Mouse (Mus musculus): ENCODE results near the gene Setd1b.

The Setd1b gene

GRCm38 (mm10) chr5:123142161-123143157, at the start of gene Setd1b:
TSS of gene Setd1b (plus strand) at chr5:123142193.
- DNase-seq (ENCODE audit: low read depth): peak; percentile 78

- no peak for DNase-seq (ENCODE audit: low read depth)
Measured at GRCm38 (mm10) chr5:123093077-123093633, 48.8 kb upstream of the Setd1b start.

GRCm38 (mm10) chr5:123094238-123094991, 47.6 kb upstream of the Setd1b start:
- no peak for DNase-seq (ENCODE audit: low read depth)

GRCm38 (mm10) chr5:123096299-123096698, 45.7 kb upstream of the Setd1b start:
- DNase-seq (ENCODE audit: low read depth): no peak

GRCm38 (mm10) chr5:123098487-123098886, 43.5 kb upstream of the Setd1b start:
- no peak for DNase-seq (ENCODE audit: low read depth)

- peak; percentile 57 for DNase-seq (ENCODE audit: low read depth)
Measured at GRCm38 (mm10) chr5:123102376-123102775, 39.6 kb upstream of the Setd1b start.

- DNase-seq (ENCODE audit: low read depth): no peak
Measured at GRCm38 (mm10) chr5:123103556-123103955, 38.4 kb upstream of the Setd1b start.

GRCm38 (mm10) chr5:123104769-123105168, 37.2 kb upstream of the Setd1b start:
- no peak for DNase-seq (ENCODE audit: low read depth)

- DNase-seq (ENCODE audit: low read depth): no peak
Measured at GRCm38 (mm10) chr5:123109452-123110203, 32.4 kb upstream of the Setd1b start.

GRCm38 (mm10) chr5:123110296-123110721, 31.7 kb upstream of the Setd1b start:
- DNase-seq (ENCODE audit: low read depth): no peak

GRCm38 (mm10) chr5:123114109-123114508, 27.9 kb upstream of the Setd1b start:
- DNase-seq (ENCODE audit: low read depth): no peak

- DNase-seq (ENCODE audit: low read depth): no peak
Measured at GRCm38 (mm10) chr5:123114924-123115323, 27.1 kb upstream of the Setd1b start.

GRCm38 (mm10) chr5:123116080-123116479, 25.9 kb upstream of the Setd1b start:
- no peak for DNase-seq (ENCODE audit: low read depth)

GRCm38 (mm10) chr5:123117257-123117656, 24.7 kb upstream of the Setd1b start:
- DNase-seq (ENCODE audit: low read depth): peak; percentile 81

GRCm38 (mm10) chr5:123117773-123118172, 24.2 kb upstream of the Setd1b start:
- no peak for DNase-seq (ENCODE audit: low read depth)

- DNase-seq (ENCODE audit: low read depth): peak; percentile 81
Measured at GRCm38 (mm10) chr5:123118826-123119225, 23.2 kb upstream of the Setd1b start.

- DNase-seq (ENCODE audit: low read depth): no peak
Measured at GRCm38 (mm10) chr5:123120624-123121215, 21.3 kb upstream of the Setd1b start.

GRCm38 (mm10) chr5:123122181-123122580, 19.8 kb upstream of the Setd1b start:
- peak; percentile 59 for DNase-seq (ENCODE audit: low read depth)

GRCm38 (mm10) chr5:123125105-123125504, 16.9 kb upstream of the Setd1b start:
- peak; percentile 50 for DNase-seq (ENCODE audit: low read depth)

- DNase-seq (ENCODE audit: low read depth): peak; percentile 94
Measured at GRCm38 (mm10) chr5:123125638-123126406, 16.2 kb upstream of the Setd1b start.

Data from 416B (cell line).